Mouse (Mus musculus) lung, adult 2 months (tissue): Measurements from ENCODE around the gene Arl9. TPM values are rescaled to one million over a fixed set of nuclear protein-coding genes. Genes with fewer than 3 reads are reported as not detected.
A peak's percentile ranks its signal among the peaks of the same experiment; 100 is the strongest.
"Not testable (repeated sequence)": the region's sequence is repeated elsewhere in the genome, so short reads cannot be mapped to it uniquely, and the experiment has no call there.

Experiments
- DNase-seq: peaks from one replicate; pipeline ENCODE4 v3.0.0; 2022
- H3K4me1 ChIP-seq: fragments of 200-500 bp; 2 replicates; pipeline ENCODE4 v1.6.1; 2011; ENCODE audit warnings: low read length; ENCODE audit not compliant: control insufficient read depth, insufficient read depth
- H3K4me3 ChIP-seq: fragments of 200-500 bp; replicated peaks from 2 replicates; pipeline ENCODE3; 2011; ENCODE audit warnings: low read depth, mild to moderate bottlenecking, control low read depth, low read length; ENCODE audit errors: extremely low read depth
- CTCF ChIP-seq: fragments of 200-500 bp; IDR thresholded peaks from 2 replicates; pipeline ENCODE4 v1.5.1; 2011; ENCODE audit warnings: mild to moderate bottlenecking, low read length, control low read depth; ENCODE audit not compliant: insufficient read depth
- POLR2A ChIP-seq: fragments of 200-500 bp; IDR thresholded peaks from 2 replicates; pipeline ENCODE4 v1.6.1; 2011; ENCODE audit warnings: low read depth, mild to moderate bottlenecking, control low read depth, low read length, borderline replicate concordance; ENCODE audit errors: extremely low read depth
- WGBS: fragments of 180-500 bp; shearing (Covaris S2); methylation state at CpG from one replicate; pipeline ENCODE4 v1.1.7; 2018; 5-methylcytosine and 5-hydroxymethylcytosine counted together
- polyA plus RNA-seq: library from polyadenylated mRNA; depleted of rRNA; stranded (reverse); fragments of >200 nt; gene quantifications from 2 replicates; pipeline ENCODE4 v1.2.3, GENCODE M21; 2012; rRNA removed

Gene Arl9
- polyA plus RNA-seq, result not detected in 2 replicates

- TF ChIP-seq CTCF (no peak), POLR2A (no peak)
- H3K4me1 ChIP-seq, result no peaks in the 10 kb centered on the region
- no peak for DNase-seq
- no peak within 1 kb of the TSS for H3K4me3 ChIP-seq
- WGBS, result 86% methylated on average over 6 of the region's 6 CpGs
These were observed at the start of gene Arl9 for GRCm38 (mm10) chr5:77004051-77004821. Gene Arl9 (plus strand): TSS chr5:77004055.

GRCm38 (mm10) chr5:76954271-76954900, 49.5 kb upstream of the Arl9 start:
- WGBS, result 70% methylated on average over 6 of the region's 6 CpGs

DNA sequence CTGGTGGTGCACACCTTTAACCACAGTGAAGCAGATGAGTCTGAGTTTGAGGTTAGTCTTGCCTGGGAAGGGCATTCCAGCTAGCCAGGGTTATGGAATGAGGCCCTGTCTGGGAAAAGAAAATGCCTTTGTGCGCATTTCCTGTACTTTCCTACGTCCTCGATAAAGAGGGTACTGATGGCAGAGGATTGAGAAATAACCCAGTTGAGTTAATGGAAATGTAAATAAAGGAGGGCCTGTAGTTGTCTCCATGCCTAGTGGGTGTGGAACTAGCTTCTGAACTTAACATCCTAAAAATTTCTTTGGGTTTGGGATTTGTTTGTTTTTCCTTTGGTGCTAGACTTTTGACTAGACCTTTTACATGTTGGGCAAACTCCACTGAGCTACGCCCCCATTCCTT, 48.4 kb upstream of the Arl9 start:
- no peak for DNase-seq
- Histone ChIP-seq H3K4me1 (peaks cover 2% of the 10 kb centered on the region; the same call in 1 of the 2 replicates), H3K4me3 (no peak overlapping the region)
- WGBS, result 43% methylated on average over 4 of the region's 4 CpGs
- TF ChIP-seq CTCF, result no peak
- TF ChIP-seq POLR2A, result no peak

More at GRCm38 (mm10) chr5:76954271-76954900, 49.5 kb upstream of the Arl9 start:
- TF ChIP-seq CTCF, result no peak
- no peak for TF ChIP-seq POLR2A
- DNase-seq, result no peak
- no peak overlapping the region for H3K4me3 ChIP-seq
- H3K4me1 ChIP-seq, result peaks cover 2% of the 10 kb centered on the region; the same call in 1 of the 2 replicates

GRCm38 (mm10) chr5:76957954-76958353, 45.9 kb upstream of the Arl9 start:
- no peak for TF ChIP-seq POLR2A
- no peak for TF ChIP-seq CTCF
- Histone ChIP-seq H3K4me1 (no peaks in the 10 kb centered on the region), H3K4me3 (no peak overlapping the region)
- no peak for DNase-seq
- WGBS, result 96% methylated on average over 1 of the region's 1 CpGs

DNA sequence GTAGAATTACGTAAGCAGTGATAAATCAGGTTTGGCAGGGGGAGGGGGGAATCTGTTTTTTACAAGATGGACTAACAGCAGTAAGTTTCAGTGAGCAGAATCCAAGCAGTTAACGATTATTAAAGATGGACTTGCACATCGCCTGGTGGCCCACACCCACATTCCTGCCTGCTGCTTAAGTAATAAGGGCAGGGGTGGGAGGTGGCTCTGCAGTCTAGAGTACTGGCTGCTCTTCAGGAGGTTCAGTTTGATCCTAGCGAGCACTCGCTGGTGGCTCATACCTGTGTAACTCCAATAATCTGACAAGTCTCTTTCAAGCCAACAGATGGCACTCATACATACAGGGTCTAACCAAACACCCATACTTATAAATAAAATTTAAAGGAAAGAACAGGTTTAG, 44.3 kb upstream of the Arl9 start:
- no peak overlapping the region for H3K4me3 ChIP-seq
- WGBS, result 70% methylated on average over 5 of the region's 5 CpGs
- no peaks in the 10 kb centered on the region for H3K4me1 ChIP-seq
- DNase-seq, result no peak
- TF ChIP-seq POLR2A (no peak), CTCF (no peak)

- WGBS, result 77% methylated on average over 11 of the region's 11 CpGs
- no peak for DNase-seq
- Histone ChIP-seq H3K4me3 (no peak overlapping the region), H3K4me1 (no peaks in the 10 kb centered on the region)
- TF ChIP-seq POLR2A (no peak), CTCF (no peak)
These were observed 41.3 kb upstream of the Arl9 start for GRCm38 (mm10) chr5:76962545-76962944.

- no peak for DNase-seq
- 94% methylated on average over 3 of the region's 3 CpGs for WGBS
- Histone ChIP-seq H3K4me3 (no peak overlapping the region), H3K4me1 (no peaks in the 10 kb centered on the region)
- no peak for TF ChIP-seq POLR2A
- peak; percentile 42 for TF ChIP-seq CTCF
These were observed 39.2 kb upstream of the Arl9 start for GRCm38 (mm10) chr5:76964651-76965050.

DNA sequence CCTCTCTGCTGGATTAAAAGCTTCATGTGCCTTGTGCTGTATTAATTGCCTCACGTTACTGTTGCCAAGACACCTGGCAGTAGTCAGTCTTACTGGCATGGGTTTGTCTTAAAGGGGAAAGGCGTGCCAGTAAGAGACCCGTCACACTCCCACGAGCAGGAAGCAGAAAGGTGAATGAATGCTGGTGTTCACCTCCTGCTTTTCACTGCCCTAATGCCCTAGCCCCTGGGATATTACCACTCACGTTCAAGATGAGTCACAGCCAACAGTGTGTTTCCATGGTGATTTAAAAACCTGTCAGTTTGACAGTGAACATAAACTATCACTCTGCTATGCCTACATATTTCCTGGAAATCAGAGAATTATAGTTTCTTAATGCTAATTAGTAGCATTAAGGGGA, 34.6 kb upstream of the Arl9 start:
- H3K4me3 ChIP-seq, result no peak overlapping the region
- no peak for DNase-seq
- peaks cover 7% of the 10 kb centered on the region for H3K4me1 ChIP-seq
- WGBS, result 60% methylated on average over 5 of the region's 5 CpGs
- no peak for TF ChIP-seq CTCF
- TF ChIP-seq POLR2A, result no peak

- WGBS, result 68% methylated on average over 1 of the region's 1 CpGs
- H3K4me1 ChIP-seq, H3K4me3 ChIP-seq, DNase-seq: not testable (repeated sequence)
These were observed 32.7 kb upstream of the Arl9 start for GRCm38 (mm10) chr5:76971115-76971514.

- TF ChIP-seq CTCF (no peak), POLR2A (no peak)
- WGBS, result 47% methylated on average over 3 of the region's 3 CpGs
- DNase-seq, result no peak
- H3K4me1 ChIP-seq, result peaks cover 7% of the 10 kb centered on the region
- H3K4me3 ChIP-seq, result peak overlapping the region; percentile 100
These were observed 30.4 kb upstream of the Arl9 start for GRCm38 (mm10) chr5:76973488-76973887.

DNA sequence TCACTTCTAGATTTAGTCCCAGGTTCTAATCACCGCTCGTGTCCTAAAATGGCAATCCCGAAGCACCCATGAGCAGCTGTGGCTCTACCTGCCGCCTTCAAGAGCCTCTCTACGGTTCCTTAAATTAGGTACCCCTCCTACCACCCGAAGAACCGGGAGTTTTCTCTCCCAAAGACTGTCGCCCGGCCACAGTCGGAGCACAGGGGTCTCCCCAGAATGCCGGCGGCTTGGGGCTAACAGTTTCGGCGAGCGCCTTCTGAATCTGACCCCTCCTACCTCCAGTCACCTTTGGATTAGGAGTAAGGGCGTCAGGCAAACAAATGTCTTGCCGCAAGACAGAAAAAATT, 29.7 kb upstream of the Arl9 start:
- TF ChIP-seq POLR2A, result no peak
- no peak for TF ChIP-seq CTCF
- WGBS, result 1% methylated on average over 17 of the region's 17 CpGs
- no peak for DNase-seq
- Histone ChIP-seq H3K4me1 (peaks cover 7% of the 10 kb centered on the region), H3K4me3 (peak overlapping the region; percentile 100)
